Mouse (Mus musculus): ENCODE data around the gene Gipc1. TPM values are rescaled to one million over a fixed set of nuclear protein-coding genes. Genes with fewer than 3 reads are reported as not detected.

Gene Gipc1
- 66.9 and 72.8 TPM in 2 replicates for polyA plus RNA-seq (2012; rRNA removed)

DNA sequence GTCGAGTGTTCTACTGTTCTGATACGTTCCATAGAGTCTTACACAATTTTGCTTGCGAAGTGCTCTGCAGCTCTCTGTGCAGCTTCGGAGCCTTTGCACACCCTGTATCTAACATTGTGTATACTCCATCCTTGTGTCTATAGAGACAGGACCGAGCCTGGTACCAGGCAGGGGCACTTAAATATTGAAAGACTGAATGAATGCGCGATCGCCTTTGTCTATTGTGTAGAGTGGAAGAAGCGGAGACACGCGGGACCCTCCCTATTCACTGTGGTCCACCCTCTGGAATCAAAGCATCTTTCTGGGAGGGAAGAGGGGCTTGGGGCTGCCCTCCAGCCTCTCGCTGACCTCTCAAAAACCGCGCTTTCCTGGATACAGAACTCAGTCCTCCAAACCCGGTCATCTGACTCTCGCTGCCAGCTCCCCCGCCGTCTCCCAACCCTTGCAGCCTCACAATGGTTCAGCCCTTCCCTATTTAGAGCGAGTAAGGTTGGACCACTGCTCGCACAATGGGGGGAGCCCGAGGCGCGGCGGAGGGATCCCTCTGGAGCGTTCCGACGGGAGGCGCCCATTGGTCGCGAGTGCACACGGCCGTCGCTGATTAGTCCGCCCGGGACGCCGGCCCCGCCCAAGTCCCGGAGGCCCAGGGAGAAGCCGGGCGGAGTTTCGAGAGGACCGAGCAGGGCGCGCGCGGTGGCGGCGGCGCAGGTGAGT, at the start of gene Gipc1:
Gene Gipc1, plus strand, starts transcription at position 648 of the 714 bp plus-strand sequence.

GRCm38 (mm10) chr8:83607661-83608397, 44.6 kb upstream of the Gipc1 start, which contains the start of the genes Tecr and Dnajb1:
Gene Tecr (minus strand): TSS chr8:83607971.
Gene Dnajb1 (plus strand): TSS chr8:83608193.

GRCm38 (mm10) chr8:83665969-83666865, 13.7 kb downstream of the Gipc1 start, which contains the start of gene Ptger1:
Gene Ptger1 (plus strand): TSS chr8:83666678.

DNA sequence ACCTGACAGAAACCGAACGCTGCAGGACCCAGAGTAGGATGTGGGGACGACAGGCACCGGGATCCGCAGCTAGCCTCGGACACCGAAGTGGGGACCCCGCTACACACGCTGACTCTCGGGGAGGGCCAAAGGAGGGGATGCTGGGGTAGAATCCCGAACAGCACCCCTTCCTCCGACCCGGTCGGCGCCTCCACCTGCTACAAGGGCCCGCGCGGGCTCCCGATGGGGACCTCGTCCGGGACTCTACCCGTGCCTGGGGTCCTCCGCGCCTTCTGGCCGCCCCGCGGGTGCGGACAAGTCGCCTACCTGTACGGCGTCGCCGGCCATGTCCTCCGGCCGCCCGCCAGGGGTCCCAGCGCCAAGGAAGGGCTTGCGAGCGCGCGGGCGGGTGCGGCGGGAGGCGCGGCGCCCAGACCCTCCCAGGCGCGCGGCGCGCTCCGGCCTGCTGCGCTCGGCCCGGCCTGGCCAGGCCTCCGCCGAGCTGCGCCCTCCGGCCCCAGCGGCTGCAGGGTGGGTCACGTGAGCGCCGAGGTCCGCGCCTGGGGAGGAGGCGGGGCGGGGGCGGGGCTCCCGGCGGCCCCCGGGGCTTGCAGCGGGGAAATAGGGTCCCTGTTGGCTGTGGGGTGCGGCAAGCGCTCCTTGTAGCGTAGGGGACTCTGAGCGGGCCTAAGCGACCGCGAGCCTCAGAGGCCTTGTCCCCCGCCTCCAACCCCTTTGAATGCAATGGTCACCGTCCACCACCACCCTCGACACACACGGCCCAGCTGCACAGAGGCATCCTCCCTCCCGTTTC, 46.4 kb downstream of the Gipc1 start, which contains the start of gene Pkn1:
Gene Pkn1, minus strand, starts transcription at position 519 of the 793 bp plus-strand sequence.

Other genes starting within 250 kb of the Gipc1 start
- 1.5 TPM in 2 replicates for gene Scoc, start 194.3 kb upstream of the Gipc1 start, polyA plus RNA-seq (2012; rRNA removed)
- gene Olfr370, start 116.9 kb upstream of the Gipc1 start, polyA plus RNA-seq (2012; rRNA removed) = 0.28 and 0.30 TPM in 2 replicates
- 416 and 576 TPM in 2 replicates for gene Ndufb7, start 86.0 kb upstream of the Gipc1 start, polyA plus RNA-seq (2012; rRNA removed)
- gene Tecr, start 44.7 kb upstream of the Gipc1 start, polyA plus RNA-seq (2012; rRNA removed) = 655 and 928 TPM in 2 replicates
- 43.8 and 48.6 TPM in 2 replicates for gene Dnajb1, start 44.5 kb upstream of the Gipc1 start, polyA plus RNA-seq (2012; rRNA removed)
- 7.0 and 10.3 TPM in 2 replicates for gene Ptger1, start 14.0 kb downstream of the Gipc1 start, polyA plus RNA-seq (2012; rRNA removed)
- gene Pkn1, start 46.5 kb downstream of the Gipc1 start, polyA plus RNA-seq (2012; rRNA removed) = 95.9 and 97.6 TPM in 2 replicates
- 42.9 and 48.4 TPM in 2 replicates for gene Ddx39, start 62.5 kb downstream of the Gipc1 start, polyA plus RNA-seq (2012; rRNA removed)
- gene Adgre5, start 88.6 kb downstream of the Gipc1 start, polyA plus RNA-seq (2012; rRNA removed) = 48.9 and 58.5 TPM in 2 replicates
- 162 and 190 TPM in 2 replicates for gene Adgrl1, start 247.4 kb downstream of the Gipc1 start, polyA plus RNA-seq (2012; rRNA removed)